Mouse (Mus musculus): Measurements from ENCODE around the gene Sh3pxd2b.

The Sh3pxd2b gene

DNA sequence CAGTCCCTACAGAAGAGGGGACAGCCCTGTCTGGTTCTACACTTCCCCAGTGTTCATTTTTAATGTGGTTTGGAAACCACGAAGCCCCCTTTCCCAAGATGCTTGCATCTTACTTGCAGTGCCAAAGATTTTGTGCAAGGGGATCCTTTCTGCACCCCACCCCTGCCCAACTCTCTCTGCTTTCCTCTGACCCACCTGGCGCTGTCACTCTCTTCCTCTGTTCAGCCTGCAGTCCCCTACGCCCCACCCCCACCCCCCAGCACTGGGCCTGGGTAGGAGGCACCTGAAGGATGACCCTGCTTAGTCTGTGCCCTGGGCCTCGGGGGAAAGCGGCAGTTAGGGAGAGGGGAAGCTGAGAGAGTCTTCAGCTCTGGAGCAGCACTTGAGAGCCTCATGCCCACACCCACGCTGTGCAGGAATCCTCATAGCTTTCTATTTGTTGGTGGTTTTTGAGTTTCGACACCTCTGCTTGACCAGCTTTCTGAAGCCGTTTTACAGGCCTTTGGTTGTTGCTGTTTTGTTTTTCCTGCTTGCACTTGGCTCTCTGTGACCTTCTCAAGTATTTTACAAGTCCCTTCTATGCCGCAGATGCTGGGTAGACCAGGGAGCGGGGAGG is 77.5 kb downstream of the Sh3pxd2b start:
- DNase-seq (ENCODE audit: low spot score in 2 of 2): no peak

DNA sequence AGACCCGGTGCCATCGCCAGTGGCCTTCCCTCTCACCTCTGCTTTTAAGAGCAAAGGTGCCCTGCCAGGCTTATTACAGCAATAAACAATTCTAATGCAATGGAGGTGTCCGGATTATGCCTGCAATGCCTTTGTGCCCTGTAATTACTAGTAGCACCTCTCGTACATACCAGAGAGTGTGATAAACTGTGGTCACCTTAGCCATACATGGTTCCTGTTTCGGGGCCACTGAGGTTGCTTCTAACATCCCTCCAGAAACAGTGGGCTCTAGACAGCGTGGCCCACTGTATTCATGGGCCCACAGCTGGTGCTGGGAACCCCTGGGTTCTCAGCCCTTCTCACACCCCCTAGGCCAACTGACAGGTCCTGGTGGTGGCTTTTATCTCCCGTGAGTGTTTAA is 79.9 kb downstream of the Sh3pxd2b start:
- DNase-seq (ENCODE audit: low spot score in 2 of 2): no peak

DNA sequence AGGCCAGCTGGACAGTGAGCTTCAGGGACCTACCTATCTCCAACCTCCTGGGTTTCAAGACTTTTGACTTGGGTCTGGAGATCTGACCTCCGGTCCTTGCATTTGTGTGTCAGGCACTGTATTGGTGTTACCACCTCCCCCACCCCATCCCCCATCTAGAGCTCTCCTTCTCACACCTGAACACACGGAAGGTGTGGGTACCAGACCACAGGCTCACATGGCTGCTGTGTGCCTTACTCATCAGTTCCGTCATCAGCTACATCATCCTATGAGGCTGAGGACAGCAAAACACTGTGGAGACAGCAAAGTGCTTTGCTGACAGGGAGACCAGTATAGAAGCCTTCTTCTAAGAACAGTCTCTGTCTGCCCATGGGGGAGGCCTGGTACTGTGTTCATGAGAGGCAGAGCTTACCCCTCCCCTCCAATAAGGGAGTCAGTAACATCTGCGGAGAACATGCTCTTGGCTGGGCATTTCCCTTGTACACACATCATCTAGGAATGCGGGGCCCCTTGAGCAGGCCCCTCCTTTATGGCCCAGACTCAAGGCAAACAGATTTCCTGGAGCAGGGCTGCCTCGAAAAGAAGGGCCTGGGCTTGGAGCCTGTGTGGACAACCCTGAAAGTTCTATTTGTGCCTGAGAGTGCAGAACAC is 87.9 kb downstream of the Sh3pxd2b start:
- DNase-seq (ENCODE audit: low spot score in 2 of 2): no peak

DNA sequence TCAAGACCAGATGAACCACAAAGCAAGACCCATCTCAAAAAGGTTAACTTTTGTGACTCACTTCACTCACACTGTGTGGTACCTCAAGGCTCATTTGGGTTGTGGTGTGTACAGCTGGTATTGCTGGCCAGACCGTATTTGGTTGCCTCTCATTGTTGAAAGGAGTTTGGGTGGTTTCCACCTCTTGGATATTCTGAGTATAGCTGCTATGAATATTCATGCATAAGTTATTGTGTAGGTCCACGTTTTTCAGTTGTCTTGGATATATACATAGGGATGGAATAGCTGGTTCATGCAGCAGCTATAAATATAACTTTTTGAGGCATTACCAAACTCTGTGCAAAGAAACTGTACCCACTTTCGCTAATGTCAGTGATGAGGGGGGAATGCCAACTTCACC is 95.0 kb downstream of the Sh3pxd2b start:
- DNase-seq (ENCODE audit: low spot score in 2 of 2): no peak

DNA sequence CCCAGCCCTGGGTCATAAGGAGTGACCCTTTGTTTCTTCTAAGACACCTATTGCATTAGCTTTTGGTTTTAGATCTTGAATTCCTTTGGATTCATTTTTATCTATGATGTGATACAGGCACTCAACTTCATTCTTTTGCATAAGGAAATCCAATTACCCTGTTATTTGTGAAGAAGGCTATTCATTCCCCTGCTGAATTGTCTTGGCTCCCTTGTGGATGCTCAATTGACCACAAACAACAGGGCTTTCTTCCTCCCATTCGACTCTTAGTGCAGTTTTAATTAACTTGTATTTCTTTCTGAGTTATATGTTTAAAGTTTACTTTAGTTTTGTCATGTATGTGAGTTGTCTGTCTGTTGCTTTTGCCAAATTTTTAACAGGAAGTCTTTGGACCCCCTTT is 96.6 kb downstream of the Sh3pxd2b start:
- DNase-seq (ENCODE audit: low spot score in 2 of 2): no peak

DNA sequence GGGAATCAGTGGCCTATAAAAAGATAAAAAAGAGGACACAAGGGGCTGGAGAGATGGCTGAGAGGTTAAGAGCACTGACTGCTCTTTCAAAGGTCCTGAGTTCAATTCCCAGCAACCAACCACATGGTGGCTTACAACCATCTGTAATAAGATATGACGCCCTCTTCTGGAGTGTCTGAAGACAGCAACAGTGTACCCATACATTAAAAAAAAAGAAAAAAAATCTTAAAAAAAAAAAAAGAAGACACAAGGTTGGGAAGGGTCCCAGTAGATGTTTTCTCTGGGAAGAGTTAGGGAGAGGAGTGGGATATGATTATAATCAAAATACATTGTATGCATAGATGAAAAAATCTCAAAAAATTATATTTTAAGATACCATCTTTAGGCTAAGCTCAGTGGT is 97.5 kb downstream of the Sh3pxd2b start:
- no peak for DNase-seq (ENCODE audit: low spot score in 2 of 2)

DNA sequence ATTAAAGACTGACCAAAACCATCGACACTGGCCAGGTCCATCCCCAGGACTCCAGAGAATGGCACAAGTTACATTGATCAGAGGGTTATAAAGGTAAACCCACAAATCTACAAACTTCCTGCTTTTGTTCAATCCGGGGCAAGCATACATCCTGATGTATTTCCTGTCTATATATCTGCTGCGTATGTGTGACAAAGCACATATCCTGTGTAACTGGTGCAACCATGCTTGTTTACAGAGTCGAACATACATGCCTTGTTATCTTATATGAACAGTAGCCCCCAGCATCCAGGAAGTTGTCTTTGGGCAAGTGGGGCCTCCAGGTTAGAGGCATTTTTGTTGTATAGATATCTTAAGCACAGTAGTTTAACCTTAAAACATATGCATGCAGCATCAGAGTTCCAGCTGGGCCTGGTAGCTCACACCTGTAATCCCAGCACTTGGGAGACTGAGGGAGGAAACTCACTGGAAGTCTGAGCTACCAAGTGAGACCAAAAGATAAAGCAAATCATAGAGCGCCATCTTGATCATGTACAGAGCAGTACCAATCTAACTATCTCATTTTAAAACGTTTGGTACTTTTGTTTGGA is 98.1 kb downstream of the Sh3pxd2b start:
- DNase-seq (ENCODE audit: low spot score in 2 of 2): peak in 1 of 2 experiments; percentile 10

DNA sequence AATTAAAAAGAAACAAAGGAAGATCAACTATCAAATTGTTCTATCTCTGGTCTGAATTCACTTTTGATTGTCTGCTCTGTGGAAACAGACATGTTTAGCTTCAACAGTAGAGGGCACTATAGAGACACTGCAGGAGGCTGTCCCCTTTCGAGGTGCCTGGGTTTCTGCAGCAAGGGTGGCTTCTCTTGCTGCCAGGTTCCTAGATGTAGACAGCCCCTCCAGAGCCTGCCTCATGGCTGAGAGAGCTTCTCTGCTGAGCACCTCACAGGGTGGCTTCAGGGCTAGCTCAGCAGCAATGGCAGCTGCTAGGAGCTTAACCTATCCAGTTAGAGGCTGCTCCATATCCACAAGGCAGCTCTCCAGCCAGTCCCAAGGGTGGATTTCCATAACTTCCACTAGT is 102.6 kb downstream of the Sh3pxd2b start:
- peak; percentile 31 to 80 for DNase-seq (ENCODE audit: low spot score in 2 of 2)

DNA sequence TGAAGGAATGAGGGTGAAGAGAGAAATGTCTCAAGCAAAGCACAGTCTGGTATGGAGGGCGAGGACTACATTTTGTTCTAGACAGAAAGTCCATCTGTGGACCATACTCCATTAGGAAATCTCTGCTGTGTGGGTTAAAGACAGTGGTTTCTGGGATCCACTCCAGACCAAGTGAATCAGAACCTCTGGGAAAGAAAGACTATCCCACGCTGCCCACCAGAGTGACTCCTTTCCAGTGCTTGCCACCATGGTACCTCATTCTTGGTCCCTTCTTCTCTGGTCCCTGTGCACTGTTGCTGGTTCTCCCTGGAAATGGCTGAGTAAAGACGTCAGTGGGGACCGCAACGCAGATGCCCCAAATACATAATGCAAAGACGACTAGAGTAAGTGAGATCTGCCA is 103.7 kb downstream of the Sh3pxd2b start:
- DNase-seq (ENCODE audit: low spot score in 2 of 2): no peak

DNA sequence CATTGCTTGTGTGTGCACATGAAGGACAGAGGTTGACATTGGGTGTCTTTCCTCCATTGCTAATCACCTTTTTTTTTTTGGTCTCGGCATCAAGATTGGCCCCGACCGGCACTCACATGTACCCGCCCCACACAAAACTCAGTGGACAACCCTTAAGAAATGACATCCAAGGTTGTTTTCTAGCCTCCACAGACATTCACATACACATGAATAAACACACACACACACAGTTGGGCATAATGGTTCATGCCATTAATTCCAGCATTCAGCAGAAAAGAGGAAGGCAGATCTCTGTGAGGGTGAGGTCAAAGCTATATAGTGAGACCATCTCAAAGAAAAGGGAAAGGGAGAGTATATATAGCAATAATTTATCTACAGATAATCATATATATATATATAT is 105.1 kb downstream of the Sh3pxd2b start:
- DNase-seq (ENCODE audit: low spot score in 2 of 2): no peak

DNA sequence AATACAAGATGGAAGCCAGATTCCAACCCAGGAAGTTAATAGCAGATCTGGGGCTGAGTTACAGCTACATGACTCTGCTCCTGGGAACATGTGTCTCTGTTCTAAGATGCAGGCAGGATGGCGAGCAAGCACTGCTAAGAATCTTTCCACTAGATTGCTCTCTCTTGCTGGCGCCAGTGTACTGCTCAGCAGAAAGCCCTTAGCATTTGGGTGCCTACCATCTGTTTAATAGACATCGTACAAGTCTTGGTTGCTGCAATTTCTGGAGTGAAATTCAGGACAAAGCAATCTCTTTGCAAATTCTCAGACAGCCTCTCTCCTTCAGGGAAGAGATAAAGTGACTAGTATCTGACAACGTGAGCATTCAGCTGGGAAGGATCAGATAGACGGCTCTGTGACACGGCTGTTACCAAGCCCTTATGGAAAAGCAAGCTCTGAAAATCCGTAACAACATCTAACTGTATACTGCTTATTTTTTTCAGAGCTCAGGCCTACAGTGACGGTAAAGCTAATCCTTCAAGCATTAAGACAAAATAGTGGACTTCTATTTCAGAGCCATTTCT is 105.8 kb downstream of the Sh3pxd2b start:
- DNase-seq (ENCODE audit: low spot score in 2 of 2): no peak

DNA sequence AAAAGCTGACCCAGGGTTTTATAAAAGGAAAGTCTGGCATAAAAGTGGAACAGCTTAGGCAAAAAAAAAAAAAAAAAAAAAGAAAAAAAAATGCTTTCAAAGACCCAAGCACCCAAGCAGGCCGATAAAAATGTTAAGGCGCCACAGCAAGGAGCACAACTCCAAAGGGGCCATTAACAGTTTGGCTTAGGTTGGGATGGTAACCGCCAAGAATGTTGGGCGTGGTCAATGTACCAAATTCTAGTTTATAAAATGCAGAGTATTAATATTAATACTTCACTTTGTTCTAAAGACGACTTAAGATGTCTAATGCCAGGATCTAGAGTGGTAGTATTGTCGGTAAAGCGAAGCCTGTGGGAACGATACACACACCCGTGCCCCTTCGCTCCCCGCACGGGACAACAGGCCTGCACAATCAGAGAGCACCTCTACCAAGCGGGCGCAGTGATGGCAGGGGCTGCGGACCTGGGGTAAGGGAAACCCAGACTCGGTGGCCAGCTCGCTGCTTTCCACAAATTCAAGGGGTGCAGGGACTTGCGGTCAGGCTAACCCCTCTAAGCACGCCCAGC is 106.7 kb downstream of the Sh3pxd2b start:
- no peak for DNase-seq (ENCODE audit: low spot score in 2 of 2)

DNA sequence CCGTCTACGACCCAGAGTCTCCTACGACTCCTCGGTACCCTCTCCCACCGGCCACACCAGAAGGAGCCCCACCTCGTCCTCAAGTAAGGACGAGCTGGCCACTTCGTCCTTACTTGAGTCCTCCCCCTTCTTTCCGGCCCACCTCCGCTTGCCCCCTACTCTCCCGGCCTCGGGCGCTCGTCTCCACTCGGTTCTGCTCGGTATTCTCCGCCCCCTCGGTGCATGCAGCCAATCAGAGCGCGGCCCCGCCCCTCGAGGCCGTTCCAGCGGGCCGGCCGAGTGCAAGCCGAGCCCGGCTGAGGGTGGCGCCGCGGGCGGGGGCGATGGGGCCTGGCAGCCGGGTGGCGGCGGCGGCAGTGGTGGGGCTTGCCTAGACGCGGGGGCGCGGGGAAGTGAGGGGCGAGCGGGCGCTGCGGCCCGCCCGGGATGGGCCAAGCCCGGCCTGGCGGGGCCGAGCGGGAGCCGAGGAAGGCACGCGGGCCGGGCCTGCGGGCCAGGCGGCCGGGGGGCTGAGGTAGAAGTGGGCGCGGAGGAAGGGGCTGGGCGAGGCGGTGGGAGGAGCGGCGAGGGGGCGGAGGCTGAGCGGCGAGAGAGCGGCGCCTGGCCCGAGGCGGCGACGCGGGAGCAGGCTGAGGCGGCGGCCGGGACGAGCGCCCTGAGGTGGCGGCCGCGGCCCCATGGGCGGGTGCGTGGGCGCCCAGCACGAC is 107.3 kb downstream of the Sh3pxd2b start, which contains the start of gene Ubtd2:
Gene Ubtd2 (plus strand): TSS at position 571 of the 707 bp plus-strand sequence.
- DNase-seq (ENCODE audit: low spot score in 2 of 2): peak; percentile 96 to 98

DNA sequence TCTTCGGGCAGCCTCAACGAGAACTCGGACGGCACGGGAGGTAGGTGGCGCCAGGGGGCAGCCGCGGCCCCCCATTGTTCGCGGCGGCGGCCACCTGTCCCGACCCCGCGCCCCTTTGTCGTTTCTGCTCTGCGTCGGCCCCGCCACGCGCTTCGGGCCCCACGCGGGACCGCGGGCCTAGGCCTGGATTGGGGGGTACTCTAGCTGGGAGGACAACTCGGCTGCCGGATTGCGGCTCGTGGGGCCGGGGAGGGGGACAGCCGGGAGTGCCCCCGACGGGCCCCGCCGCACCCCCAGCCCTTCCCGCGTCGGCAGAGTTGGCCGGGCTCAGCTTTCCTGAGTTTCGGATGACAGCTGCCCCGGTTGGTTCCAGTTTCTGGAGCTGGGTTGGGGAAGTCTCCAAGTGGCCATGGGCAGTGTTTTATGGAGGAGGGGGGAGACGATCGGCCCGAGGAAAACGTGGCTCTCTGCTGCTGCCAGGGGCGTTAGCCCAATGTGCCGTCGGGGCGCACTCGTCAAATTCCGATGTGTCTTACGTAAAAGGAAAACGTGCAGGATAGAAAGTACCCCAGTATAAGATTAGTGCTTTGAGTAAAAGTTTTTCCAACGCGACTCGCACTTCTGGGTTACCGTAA is 108.0 kb downstream of the Sh3pxd2b start:
- no peak for DNase-seq (ENCODE audit: low spot score in 2 of 2)

DNA sequence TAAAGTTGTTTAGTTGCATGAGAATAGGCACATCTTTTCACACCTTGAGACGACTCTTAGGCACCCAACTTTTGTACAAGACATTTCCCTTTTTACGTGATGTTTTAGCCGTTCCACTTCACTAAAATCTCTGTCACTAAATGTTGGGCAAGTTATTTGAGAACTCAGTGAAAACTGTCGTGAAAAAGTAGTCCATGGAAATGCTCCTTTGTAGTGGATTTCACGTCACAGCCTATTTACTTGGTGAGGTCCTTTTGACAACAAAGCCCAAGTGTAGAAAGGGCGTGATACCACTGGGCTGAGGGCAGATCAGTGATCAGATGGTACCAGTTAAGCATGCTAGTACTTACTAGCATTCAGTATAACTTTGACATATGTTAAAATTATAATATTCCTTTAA is 108.7 kb downstream of the Sh3pxd2b start:
- no peak for DNase-seq (ENCODE audit: low spot score in 2 of 2)

DNA sequence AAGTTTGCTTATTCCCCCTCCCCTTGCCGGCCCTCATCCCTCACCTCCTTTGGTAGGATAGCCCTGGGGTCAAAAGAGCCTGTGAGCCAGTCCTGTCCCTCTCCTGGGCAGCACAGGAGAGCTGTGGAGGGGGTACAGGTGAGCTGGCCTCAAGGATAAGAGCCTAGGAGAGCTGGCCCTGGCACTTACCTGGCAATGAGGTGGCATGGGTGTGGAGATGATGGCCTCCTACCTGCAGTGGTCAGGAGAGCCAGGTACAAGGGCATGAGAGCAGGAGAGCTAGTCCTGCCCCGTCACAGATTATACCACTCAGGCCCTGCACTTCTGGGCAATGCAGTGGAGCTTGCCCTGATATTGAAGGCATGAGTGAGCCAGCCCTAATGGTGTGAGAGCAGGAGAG is 116.7 kb downstream of the Sh3pxd2b start:
- DNase-seq (ENCODE audit: low spot score in 2 of 2): no peak

DNA sequence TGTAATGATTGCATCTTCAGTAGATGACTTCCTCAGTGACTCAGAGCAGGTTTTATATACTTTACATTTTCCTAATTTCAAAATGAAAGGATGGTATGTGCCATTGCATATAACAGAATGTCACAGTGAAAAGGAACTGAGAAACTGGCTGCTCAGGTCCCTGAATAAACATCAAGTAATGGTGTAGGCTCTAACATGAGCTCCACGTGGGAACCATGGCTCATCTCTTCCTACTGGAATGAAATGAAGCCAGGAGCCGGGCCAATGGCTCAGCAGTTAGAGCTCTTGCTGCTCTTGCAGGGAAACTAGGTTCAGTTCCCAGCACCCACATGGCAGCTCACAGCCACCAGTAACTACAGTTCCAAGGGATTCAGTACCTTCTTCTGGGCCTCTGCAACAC is 124.3 kb downstream of the Sh3pxd2b start:
- no peak for DNase-seq (ENCODE audit: low spot score in 2 of 2)

DNA sequence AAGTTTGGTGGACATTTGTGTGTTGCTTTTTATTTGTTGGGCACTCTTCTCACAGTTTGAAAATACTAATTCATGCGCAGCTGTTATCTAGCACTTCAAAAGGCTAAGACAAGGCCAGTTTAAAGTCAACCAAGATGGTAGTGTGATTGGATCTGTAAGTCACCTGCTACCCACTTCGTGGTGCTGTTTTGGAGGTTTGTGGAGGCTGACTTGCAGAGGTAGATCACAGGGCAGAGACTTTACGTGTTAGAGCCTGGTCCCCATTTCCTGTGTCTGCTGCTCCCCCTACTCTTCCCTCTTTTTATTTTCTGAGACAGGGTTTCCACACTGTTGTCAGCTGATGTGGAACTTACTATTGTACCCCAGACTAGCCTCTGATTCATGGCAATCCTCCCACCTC is 127.1 kb downstream of the Sh3pxd2b start:
- DNase-seq (ENCODE audit: low spot score in 2 of 2): no peak

DNA sequence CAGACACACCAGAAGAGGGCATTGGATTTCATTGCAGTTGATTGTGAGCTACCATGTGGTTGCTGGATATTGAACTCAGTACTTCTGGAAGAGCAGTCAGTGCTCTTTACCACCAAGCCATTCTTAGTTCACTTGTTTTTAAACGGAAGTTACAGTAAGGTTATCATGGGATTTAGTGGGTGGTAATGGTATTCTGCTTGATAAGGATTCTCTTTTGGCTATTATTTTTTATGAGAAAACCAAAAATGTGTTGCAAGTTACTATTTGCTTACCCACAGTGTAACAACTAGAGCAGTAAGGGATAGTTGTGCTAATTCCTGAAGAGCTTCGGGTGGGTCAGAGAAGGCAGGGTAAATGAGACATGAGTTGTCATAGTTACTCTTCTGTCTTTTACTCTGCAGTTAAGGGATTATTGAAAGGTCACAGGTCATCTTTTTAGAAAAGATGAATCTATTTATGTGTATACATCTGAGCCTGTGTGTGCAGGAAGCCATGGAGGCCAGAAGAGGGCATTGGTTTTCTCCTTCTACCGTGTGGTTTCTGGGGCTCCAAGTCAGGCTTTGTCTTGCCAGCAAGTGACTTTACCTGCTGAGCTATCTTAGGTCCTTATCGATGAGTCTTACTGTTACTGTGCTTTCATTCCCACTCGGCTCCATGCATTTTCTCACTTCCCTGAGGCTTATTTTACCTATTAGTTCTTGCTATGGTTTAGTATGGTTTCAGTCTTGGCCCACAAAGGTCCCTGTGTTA is 128.0 kb downstream of the Sh3pxd2b start:
- DNase-seq (ENCODE audit: low spot score in 2 of 2): no peak
